Mouse (Mus musculus) fat pad, adult 2 months (tissue): ENCODE measurements around the gene Ppfia2.

Experiments
- DNase-seq: peaks from one replicate; pipeline ENCODE4 v3.0.0-alpha.2; 2011; ENCODE audit warnings: low read depth, low spot score; ENCODE audit errors: extremely low read depth

The Ppfia2 gene

GRCm38 (mm10) chr10:106913032-106913431 is 442.9 kb downstream of the Ppfia2 start:
- DNase-seq: no peak

DNA sequence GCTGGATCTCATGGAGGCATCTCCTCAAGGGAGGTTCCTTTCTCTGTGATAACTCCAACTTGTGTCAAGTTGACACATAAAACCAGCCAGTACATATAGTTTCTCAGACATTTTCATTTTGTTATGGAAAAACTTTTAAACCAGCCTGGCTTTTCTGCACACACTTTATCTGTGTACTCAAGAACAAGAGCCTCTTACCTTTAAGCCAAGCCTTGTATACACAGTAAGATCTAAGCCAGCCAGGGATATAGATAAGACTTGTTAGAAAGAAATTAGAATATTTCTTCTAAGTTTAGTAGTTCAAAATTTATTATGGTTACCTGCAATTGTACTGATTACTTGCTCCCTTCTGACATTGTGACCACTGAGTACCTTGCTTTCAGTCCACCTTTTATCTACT is 444.1 kb downstream of the Ppfia2 start:
- no peak for DNase-seq

DNA sequence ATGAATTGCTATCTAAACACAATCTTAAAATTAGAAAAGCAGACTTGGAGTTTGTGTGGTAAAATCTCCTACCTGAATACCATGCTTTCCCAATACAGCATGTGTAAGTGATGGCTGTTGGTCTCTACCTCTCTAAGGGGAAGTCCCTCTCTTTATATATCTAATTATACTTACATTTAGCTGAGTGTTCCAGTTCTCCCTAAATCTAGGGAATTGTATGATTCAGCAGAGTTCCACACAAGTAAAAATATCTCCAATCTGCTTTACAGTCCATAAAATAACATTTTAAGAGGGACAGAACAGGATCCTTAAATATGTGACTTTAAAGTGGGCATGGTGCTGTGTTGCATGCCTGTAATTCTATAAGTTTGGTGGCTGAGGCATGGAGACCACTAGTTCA is 444.7 kb downstream of the Ppfia2 start:
- no peak for DNase-seq

DNA sequence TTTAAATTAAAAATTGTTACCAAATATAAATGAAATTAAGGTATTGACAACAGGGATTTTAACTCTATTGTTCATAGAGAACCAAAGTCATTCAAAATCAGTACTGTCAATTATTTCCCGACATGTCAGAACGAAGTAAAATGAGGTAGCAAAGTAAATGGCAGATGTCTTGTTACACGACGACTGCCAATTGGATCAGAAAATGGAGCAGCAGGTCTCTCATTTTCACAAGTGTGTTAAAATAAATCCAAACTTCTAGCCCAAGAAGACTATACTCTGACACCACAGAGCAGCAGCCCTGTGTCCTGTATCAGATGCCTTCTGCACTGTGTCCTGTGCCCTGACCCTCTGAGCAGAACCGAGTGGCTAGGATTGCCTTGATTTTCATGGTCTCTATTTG is 454.2 kb downstream of the Ppfia2 start:
- no peak for DNase-seq

DNA sequence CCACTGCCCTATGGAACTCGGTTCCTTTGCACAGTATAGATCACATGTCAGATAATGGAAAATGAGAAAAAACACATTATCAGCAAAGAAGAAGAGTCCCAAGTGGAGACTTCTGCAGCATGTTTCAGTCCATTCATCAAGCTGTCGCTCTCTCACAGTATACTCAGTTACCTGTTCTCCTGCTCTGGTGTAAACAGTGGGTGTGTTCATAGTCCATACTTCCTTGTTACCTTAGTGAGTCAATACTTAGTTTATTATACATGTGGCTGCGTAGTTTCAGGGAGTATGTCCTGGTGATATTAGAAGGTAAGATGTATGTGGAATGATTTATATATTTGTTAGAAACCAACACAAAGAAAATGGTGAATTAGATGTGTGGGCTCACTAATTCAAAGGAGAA is 454.7 kb downstream of the Ppfia2 start:
- no peak for DNase-seq

DNA sequence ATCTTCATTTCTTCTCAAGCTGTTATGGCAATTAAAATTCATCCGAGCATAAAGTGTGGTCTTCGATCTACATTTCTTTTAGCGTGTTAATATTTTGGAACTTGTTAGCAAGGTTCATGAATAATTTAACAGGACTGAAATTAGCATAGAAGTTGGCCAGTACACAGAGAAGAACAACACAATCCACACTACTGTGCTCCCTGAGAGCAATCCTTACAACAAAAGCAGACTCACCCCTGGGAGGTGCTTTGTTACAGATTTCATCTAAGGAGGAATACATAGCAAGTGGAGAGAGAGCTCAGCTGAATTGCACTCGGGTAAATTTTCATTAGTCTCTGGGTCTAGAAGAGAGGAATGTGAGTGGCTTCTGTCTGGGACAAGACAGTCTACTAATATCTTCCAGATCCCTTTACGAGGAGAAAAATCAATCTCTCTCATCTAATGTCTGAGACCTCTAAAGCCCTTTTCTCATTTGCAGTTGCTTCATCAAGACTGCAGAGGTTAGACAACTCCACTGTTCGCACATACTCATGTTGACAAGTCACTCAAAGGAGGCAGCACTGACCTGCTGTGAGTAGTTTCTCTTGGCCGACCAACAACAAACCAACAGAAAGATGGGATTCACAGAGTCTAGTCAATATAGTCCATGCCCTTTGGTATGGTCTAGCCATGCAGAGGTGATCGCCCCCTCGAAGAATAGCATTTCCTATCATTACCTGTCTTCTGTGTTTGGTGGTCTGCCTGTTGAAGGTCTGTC is 458.6 kb downstream of the Ppfia2 start:
- no peak for DNase-seq

DNA sequence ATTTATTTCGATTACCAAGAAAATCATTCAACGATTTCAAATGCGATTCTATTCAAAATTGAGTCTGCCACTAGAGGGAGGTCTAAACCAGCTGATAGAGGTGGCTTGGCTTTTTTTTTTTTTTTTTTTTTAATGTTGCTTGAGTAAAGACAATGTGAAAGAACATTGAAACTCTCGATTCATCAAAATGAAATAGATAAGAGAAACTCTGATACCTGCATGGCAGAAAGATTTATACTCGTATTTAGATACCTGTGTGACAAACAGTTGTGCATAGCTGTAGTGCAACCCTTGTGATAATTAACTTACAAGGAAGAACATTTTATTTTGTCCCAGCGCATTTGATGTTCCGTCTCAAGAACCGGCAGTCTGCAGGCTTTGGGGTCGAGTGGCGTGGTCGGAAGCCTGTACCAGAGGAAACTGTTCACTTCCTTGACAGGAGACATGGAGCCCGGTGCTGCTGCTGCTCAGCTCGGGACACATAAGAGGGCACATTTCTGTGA is 462.5 kb downstream of the Ppfia2 start:
- DNase-seq: no peak

- DNase-seq: peak; percentile 91
Measured at GRCm38 (mm10) chr10:106936996-106937395, 466.9 kb downstream of the Ppfia2 start.

DNA sequence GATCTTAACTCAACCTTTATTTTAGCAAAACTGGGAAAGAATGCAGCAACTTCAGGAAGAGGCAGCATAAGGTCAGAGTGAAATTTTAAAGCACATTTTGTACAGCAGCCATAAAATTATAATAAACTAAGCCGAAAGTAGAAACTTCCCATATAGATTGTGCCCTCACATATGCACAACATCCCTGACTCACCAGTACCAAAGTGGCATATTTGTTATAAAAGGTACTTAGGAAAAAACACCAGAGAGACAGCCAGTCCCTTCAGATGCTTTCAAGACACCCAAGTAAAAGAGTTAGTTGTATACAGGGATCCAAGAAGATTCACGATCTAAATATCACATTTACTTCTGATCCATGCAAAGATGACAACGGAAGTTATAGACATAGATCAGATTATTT is 468.7 kb downstream of the Ppfia2 start:
- no peak for DNase-seq

- DNase-seq: no peak
Measured at GRCm38 (mm10) chr10:106939441-106939840, 469.3 kb downstream of the Ppfia2 start.

DNA sequence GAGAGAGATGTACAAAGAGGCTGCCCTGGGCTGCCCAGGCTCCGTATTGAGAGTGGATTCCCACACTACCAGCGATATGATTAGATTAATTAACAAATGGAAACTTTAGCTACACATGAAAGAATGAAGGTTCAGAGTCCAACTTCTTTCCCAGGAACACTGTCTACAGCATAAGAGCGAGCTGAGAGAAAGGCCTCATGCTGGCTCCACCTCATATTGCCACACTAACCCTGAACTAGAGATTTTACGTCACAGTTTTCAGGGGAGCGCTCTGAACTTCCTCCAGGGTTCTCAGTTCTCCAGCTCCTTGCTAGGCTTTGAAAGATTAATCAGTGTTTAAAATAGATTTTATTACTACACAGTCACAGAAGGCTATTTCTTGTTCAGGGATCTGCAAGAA is 471.2 kb downstream of the Ppfia2 start:
- no peak for DNase-seq

- DNase-seq: no peak
Measured at GRCm38 (mm10) chr10:106959026-106959425, 488.9 kb downstream of the Ppfia2 start.

GRCm38 (mm10) chr10:106975193-106976141 is 505.3 kb downstream of the Ppfia2 start:
- no peak for DNase-seq
